Mouse (Mus musculus): ENCODE data around the gene Nadk.

GRCm38 (mm10) chr4:155559454-155559853, 2.7 kb upstream of the Nadk start:
- no peak; the same call in 1 of the 2 replicates for TF ChIP-seq HCFC1 (IDR thresholded peaks at IDR 0.05; ENCODE audit: low read depth, low read length)
- no peak for TF ChIP-seq E2F4 (IDR thresholded peaks at IDR 0.05; ENCODE audit: insufficient replicate concordance, low read depth, low read length)
- no peak for TF ChIP-seq CTCF (conservative IDR thresholded peaks at IDR 0.05 in 1 of 2, IDR thresholded peaks at IDR 0.05 in 1 of 2; ENCODE audit: low read depth in 2 of 2, low read length in 2 of 2)
- TF ChIP-seq POLR2A (IDR thresholded peaks at IDR 0.05; ENCODE audit: low read depth, low read length) = no peak; the same call in 1 of the 2 replicates
- TF ChIP-seq EP300 (IDR thresholded peaks at IDR 0.05; ENCODE audit: low read length) = peak; percentile 73; the same call in 1 of the 2 replicates
- TF ChIP-seq USF1 (IDR thresholded peaks at IDR 0.05; ENCODE audit: low read depth, low read length) = no peak
- no peak for TF ChIP-seq USF2 (conservative IDR thresholded peaks at IDR 0.05; ENCODE audit: low read depth, low read length)
- no peak for TF ChIP-seq MXI1 (IDR thresholded peaks at IDR 0.05; ENCODE audit: low read depth, low read length)
- no peak for TF ChIP-seq SMC3 (IDR thresholded peaks at IDR 0.05; ENCODE audit: low read depth, low read length)
